Mouse (Mus musculus): ENCODE measurements at regions not wholly inside any gene's neighbourhood (a gene's known extent, or its start where the extent isn't known, plus 50 kb on each side); places are given as distances from the start of the nearest gene placed in this dataset.

DNA sequence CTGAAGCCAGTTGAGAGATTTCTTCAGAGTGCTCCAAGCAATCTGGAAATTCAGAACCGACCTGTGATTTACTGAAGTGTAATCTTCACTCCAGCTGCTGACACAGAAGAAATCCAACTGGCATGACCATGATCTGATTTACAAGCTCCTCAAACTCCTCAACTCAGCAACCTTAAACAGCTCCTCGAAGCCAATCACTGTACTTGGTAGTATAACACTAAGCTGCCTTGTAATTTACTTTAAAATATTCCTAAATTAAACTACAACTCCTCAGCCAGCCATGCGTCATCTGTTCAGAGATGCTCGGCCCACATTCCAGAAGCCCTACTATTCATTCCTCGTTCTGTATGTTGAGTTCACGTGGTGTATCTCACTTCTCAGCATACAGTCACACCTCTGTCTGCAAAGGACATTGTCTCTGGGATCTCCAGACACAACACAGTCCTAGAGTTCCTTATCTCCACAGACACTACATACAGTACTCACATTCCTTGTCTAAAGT, 116.0 kb upstream of the Smad1 start:
- DNase-seq: no peak

DNA sequence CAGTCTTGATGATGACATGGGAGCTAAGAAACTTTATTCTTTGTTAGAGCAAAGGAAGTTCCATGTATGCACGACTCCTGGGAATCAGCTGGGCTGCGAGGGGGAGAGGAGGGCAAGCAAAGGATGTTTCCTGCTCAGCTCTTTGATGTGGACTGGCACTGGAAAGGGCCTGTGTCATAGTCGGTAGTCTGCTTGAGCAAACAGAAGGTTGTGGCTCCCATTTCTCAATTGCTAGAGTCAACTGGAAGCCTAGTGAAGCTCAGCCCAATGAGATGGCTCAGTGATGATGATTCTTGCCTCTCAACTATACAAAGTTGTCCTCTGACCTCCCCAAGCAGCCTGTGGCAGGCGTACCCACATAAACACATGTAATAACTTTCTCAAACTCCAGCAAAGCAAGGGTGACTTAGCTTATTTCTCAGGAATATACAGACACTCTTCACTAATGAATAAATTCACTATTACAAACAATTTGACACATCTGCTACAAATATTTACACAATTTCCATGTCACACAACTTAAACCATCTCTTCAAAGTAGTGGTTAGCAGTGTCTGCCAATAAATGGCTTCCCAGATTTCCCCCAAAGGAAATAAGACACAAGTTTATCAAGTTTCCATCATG, 115.4 kb upstream of the Smad1 start:
- no peak for DNase-seq

DNA sequence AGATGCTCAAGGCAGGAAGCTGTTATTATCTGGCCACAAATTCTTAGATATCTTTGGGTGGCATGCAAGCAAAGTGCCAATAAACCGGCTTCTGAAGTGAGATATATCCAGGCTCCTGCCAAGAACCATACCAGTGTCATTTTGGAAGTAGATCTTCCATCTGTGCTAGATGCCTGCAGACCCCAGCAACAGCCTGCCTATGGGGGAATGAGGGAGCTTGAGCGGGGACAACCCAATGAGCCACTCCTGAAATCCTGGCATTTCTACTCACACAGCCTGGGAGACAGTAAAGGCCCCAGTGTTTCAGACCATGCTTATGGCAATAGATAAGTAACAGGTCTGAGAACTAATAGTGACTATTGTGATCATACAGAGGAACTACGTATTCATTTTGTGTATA, 109.3 kb upstream of the Smad1 start:
- no peak for DNase-seq

DNA sequence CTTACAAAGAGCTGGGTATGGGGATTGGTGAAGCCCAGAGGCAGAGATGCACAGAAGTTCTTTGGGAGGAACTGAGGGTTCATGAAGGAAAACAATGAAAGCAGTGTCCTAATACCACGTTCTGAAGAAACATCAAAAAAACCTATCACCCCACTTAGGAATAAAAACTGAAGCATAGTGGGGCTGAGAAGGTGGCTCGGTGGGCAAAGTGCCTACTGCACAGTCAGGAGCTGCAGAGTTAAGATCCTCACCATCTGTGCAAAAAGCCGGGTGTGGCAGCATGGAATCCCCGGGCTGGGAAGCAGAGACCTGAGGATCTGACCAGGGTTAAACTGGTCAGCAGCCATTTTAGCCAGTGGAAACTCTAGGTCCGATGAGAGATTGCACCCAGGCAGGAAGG, 106.1 kb upstream of the Smad1 start:
- no peak for DNase-seq

DNA sequence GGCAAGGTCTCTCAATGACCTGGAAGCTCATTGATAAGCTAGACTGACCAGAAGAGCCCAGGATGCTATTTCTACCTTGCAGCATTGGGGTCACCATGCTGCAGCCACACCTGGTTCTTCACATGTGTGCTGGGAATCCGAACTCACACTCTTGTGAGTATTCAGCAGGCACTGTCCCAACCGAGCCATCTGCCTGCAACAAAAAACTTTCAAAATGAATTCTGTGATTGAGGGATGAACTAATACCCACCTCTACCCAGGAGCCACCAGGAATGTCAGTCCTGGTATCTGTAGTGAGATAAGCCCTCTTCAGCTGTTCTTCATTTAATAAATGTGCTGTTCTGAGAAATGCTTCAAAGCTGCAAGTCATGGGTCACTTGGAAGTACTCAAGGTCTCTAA, 104.6 kb upstream of the Smad1 start:
- no peak for DNase-seq

DNA sequence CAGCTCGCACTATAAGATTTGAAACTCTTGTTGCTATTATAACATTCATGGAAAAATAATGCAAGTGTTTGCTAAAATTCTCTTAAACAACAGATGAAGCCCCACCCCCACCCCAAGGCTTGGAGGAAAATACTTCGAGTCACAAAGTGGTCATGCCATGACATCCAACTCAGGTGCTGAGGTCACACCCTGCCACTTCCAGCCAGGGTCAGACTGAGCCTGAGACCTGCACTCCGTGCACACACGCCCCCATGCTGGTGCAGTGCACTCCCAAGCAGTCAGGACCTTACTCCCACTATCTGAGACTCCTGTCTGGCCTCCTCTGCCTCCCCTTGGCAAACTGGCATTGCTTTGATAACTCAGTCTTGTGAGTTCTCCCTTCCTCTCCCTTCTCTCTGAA, 102.7 kb upstream of the Smad1 start:
- no peak for DNase-seq

DNA sequence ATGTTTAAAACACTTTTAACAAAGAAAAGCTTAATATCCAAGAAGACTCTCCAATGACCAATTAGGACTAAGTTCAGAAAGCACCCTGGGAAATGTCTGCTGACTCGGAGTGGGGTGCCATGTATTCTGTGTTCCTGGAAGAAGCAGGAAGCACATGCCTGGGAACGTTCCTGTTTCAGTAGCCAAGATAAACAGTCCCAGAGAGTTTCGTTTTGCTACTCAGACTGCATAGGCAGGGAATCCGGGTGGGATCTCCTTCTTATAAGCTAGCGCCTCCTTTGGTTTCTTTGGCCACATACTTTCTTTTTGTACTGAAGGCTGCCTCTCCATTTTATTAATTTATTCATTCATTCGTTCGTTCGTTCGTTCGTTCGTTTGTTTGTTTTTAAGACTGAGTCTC, 101.9 kb upstream of the Smad1 start:
- peak; percentile 16 for DNase-seq

DNA sequence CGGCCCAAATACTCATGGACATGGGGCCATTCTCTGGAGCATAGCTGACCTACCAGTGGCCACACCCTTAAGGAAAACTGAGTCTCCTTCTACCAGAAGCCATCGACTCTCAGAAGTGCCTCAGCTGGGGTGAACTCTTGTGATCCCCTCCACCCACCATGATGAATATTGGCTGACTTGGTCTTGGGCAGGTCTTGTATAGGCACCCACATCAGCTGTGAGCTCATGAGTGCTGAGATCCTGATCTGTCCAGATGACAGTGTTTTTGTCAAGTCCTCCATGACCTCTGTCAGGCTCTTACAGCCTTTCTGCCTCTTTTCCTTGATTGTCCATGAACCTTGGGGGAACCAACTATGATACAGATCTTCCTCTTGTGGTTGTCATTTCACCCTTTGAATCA, 99.9 kb upstream of the Smad1 start:
- no peak for DNase-seq

DNA sequence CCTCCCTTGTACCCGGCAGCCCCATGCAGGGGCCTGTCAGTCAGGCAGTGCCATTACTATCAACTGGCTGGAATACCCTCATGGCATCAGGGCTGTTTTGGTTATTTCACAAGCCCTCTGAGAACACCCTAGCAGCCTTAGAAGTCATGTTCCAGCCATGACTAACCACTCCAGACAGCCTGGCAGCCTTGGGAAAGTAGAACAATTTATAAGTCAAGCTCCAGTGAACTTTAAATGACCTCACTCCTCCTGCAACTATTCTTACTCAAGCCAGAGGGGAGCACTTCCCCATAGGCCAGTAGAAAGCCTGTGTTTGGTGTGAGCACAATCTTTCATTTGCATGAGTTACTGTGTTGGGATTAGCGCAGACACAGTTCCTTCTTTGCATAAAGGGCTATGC, 99.3 kb upstream of the Smad1 start:
- DNase-seq: no peak

DNA sequence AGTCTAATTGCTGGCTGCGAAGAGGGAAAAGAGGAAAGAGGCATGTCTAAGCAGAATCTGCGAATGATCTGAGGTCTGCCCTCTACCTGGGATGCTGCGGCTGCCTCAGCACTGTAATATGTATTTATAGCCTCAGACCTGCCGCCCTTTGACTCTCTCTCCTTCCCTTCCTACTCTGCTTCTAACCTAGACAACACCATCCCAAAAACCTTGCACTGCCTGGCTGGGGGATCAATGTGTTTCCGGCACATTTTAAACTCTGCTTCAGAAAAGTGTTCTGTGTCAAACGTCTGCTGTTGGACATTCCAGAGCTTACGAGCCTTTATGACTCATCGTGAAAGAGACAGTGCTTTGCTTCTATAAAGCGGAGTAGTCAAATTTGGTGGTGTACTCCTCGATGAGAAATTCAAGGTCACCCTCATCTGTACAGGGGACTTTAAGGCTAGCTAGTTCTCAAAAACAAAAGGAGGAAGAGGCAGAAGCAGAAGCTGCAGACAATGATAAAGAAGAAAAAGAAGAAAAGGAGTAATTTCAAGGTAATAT, 91.9 kb upstream of the Smad1 start:
- no peak for DNase-seq

DNA sequence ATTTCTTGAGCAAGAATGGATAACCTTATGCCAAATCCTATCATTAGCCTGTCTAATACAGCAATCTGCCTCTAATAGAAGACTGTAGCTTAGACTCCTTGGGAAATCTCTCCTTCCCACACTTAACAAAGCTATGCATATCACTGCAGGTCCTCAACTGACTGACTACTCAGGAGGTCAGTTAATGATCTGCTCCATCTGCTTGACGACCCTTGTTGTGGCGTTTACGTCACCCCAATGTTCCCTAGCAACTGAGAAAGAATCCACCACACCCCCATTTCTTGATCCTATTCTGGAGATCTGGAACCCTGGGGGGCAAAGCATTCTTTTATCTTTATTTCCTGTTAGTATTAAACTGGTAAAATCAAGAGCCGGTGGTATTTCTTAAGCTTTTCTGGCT, 91.4 kb upstream of the Smad1 start:
- no peak for DNase-seq

DNA sequence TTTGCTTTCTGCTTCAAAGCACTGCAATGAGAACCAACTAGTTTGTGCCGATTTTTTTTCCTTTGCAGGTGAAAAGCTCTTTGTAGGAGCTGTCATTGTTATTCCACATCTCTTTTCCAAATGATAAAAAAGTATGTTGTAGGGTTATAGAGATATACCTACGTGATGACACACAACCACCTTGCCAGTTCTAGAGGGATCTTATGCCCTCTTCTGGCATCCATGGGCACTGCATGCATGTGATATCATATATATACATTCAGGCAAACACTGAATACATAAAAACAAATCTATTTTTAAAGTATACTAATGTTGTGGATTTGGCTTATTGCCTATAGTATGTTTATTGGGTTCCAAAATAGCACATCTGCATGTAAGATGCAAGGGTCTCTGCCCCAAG, 89.5 kb upstream of the Smad1 start:
- no peak for DNase-seq

DNA sequence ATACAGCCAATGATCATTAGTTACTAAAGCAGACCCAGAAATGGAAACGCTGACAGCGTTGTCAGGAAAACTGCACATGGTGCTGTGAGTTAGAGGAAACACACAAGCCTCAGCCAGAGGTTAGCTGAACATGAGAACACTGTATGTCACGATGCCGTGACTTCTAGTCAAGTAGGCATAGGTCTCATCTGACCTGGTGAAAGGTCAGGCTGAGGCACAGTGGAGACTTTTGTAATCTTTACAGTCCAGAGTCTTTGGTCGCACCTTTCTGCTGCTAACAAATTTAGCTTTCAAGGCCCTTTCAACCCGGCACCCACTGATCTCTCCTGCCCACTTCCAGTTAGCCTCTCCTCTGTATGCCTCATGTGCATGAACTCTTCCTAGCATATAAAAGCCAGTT, 88.3 kb upstream of the Smad1 start:
- no peak for DNase-seq

DNA sequence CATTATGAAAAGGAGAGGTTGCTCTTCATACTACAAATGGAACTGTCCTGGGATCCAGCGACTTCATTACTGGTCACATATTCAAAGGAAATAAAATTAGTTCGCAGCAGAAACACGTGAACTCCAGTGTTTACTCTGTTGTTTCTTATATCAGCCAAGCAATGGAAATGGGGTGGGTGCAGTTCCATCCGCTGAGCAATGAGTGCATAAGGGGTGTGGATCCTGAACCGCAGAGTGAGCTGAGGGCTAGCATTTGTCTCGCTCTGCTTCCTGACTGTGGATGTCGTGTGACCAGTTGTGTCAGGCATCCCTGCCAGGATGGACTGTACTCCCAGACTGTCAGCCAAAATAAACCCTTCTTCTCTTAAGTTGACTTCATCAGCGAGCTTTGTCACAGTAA, 80.0 kb upstream of the Smad1 start:
- DNase-seq: no peak

DNA sequence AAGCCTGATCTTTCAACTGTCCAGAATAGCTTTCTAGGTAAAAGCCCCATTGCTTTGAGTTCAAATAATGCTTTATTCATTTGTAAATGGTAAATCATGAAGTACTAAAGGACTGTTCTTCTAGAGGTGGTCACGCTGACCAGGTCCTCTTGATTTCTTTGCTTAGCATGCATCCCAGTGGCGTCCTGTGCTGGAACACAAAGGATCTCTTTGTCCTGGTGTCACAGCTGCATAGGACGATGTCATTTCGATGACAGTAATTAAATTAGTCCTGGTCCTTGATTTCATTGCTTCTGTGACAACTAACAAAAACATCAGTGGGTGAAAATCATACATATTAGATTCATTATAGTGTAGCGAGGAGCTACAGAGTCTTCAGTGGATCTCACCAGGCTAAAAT, 76.7 kb upstream of the Smad1 start:
- no peak for DNase-seq

DNA sequence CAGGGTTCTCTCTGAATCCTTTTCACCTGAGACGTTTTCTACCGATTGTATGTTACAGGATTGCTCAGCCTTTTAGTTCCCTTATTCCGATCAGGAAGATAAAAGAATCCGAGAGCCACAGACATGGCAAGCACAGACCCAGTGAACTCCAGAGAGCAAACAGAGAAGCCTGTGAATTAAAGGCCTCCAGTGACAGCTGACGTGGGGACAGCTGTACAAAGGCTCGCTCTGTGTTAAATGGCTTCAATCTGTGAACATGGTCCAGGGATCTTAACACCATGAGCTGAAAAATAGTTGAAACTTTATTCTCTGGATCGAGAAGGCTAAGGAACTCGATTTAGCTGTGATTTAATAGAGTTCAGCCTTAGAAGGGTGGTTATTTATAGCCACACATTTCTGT, 75.4 kb upstream of the Smad1 start:
- DNase-seq: no peak

DNA sequence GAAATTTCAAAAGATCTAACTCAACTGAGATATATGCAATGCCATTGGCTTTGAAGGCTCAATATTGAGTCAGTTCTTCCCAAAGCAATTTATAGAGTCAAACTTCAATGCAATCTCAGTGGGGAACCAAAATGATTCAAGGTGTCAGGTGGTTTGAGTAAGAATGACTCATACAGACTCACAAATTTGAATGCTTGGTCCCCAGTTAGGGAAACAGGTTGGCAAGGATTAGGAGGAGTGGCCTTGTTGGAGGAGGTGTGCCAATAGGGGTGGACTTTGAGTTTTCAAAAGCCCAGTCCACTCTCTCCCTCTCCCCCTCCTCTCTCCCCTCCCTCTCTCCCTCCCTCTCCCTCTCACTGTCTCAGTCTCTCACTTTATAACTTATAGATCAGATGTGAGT, 52.8 kb upstream of the Smad1 start:
- no peak for DNase-seq

DNA sequence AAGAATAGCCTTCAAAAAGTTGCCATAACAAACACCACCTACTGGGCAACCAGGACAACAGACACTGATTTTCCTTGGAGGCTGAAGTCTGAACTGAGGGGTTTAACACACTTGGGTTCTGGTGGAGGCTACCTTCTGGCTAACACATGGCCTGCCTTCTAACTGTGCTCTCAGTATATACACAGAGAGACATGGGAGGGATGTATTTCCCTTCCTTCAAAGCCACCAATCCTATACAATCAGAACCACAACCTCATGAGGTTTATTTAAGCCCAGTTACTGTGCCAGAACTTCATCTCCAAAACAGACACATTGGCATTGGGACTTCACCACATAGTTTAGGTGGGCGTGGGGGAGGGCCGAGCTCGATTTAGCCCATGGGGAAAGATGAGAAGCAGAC, 50.1 kb upstream of the Smad1 start:
- DNase-seq: no peak

Data from gastrocnemius, postnatal 25 days (tissue).